Mouse (Mus musculus): ENCODE results near the gene Ywhag.

DNA sequence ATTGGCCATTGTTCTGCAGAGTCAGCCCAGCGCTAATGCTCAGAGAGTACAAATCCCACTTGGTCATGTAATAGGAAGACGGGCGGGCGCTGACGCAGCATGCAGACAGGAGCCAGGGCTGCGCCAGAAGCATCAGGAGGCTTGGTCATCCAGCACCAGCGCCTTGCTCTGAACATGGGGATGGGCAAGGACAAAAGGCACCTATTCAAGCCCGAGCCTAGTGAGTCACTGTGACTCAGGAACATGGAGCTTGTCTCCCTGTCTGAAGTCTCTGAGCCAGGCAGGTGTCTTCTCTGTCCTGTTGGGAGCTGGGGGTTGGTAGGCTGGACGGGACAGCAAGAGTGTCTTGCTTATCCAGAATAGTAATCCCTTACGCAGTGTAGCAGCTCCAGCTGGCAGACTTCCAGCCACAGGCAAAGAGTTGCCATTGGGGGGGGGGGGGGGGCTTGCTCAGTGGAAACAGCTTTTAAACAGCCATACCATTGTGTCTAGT is 11.5 kb upstream of the Ywhag start:
- TF ChIP-seq TCF12 (IDR thresholded peaks at IDR 0.05; ENCODE audit: insufficient read depth, poor library complexity, severe bottlenecking) (no peak), SRF (IDR thresholded peaks at IDR 0.05; ENCODE audit: control insufficient read depth, insufficient read length, low read depth) (no peak), MAX (IDR thresholded peaks at IDR 0.05; ENCODE audit: low read depth) (no peak), POLR2A (IDR thresholded peaks at IDR 0.05; ENCODE audit: insufficient read length, low read depth) (peak; percentile 20), MYOD1 (IDR thresholded peaks at IDR 0.05; ENCODE audit: control insufficient read depth in 1 of 3, insufficient read length in 2 of 3, low read depth in 2 of 3) (peak in 2 of 3 experiments; percentile 2 to 20), CEBPB (IDR thresholded peaks at IDR 0.05; ENCODE audit: insufficient read depth, poor library complexity, severe bottlenecking) (no peak), E2F4 (IDR thresholded peaks at IDR 0.05; ENCODE audit: insufficient read depth) (no peak)
